Mouse (Mus musculus) midbrain, embryonic 15.5 days (tissue): ENCODE results near the gene Sebox. TPM values are rescaled to one million over a fixed set of nuclear protein-coding genes. Genes with fewer than 3 reads are reported as not detected.

ENCODE experiments used
- ATAC-seq: fragments of 200-750 bp; cut with Nextera tagmentation; replicated peaks from 2 replicates; pipeline ENCODE4 v1.8.0; 2017; ENCODE audit warnings: moderate TSS enrichment
- H3K27ac ChIP-seq: fragments of 300-500 bp; sonication (generic); 2 replicates; pipeline ENCODE4 v1.5.1; 2015; ENCODE audit warnings: mild to moderate bottlenecking, inconsistent platforms
- H3K27me3 ChIP-seq: fragments of 300-500 bp; sonication (generic); replicated peaks from 2 replicates; pipeline ENCODE4 v1.6.1; 2015; ENCODE audit warnings: inconsistent platforms
- H3K36me3 ChIP-seq: fragments of 300-500 bp; sonication (generic); replicated peaks from 2 replicates; pipeline ENCODE4 v1.6.1; 2015; ENCODE audit warnings: inconsistent platforms
- H3K4me1 ChIP-seq: fragments of 300-500 bp; sonication (generic); 2 replicates; pipeline ENCODE4 v1.6.1; 2015; ENCODE audit warnings: inconsistent platforms
- H3K4me2 ChIP-seq: fragments of 300-500 bp; sonication (generic); 2 replicates; pipeline ENCODE4 v1.6.1; 2015; ENCODE audit warnings: inconsistent platforms, mild to moderate bottlenecking, moderate library complexity
- H3K4me3 ChIP-seq: fragments of 300-500 bp; sonication (generic); 2 replicates; pipeline ENCODE4 v1.5.1; 2015; ENCODE audit warnings: mild to moderate bottlenecking, inconsistent platforms
- H3K9ac ChIP-seq: fragments of 300-500 bp; sonication (generic); 2 replicates; pipeline ENCODE4 v1.6.1; 2015; ENCODE audit warnings: mild to moderate bottlenecking, inconsistent platforms
- H3K9me3 ChIP-seq: fragments of 300-500 bp; sonication (generic); 2 replicates; pipeline ENCODE4 v1.6.1; 2016; ENCODE audit warnings: inconsistent platforms
- WGBS: fragments of 180-500 bp; shearing (Covaris S2); methylation state at CpG from one replicate; pipeline ENCODE4 v1.1.7; 2015; ENCODE audit warnings: mixed read lengths; 5-methylcytosine and 5-hydroxymethylcytosine counted together
- polyA plus RNA-seq: library from polyadenylated mRNA; unstranded; fragments of >200 nt; fragmentation: Nextera tagmentation; extraction: Ambion mirVana; gene quantifications from 2 replicates; pipeline ENCODE4 v1.2.1, GENCODE M21; 2015

The Sebox gene
- polyA plus RNA-seq, 1 experiment from 2014 or later: 0.13 TPM

DNA sequence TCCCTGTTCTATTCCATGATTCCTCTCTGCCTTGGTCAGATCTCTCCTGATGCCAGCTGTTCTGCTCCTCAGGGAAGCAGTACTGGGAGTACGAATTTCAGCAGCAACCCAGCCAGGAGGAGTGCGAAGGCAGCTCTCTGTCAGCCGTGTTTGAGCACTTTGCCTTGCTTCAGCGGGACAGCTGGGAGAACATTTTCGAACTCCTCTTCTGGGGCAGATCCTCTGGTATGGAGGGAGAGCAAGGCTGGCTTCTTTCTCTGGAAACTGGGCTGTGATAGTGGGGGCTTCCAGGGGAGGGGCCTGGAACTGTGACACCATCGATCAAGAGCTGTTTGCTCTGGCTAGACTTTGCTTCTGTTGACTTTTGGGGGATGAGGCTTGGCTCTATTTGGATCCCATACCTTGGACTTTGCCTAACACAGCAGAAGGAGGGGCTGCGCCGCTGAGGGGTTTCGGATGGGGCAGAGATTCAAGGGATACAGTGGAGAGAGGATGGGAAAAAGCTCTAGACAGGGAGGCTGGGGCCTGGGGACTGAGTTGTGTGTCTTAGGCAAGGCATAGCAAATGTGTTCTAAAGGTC, 2.5 kb upstream of the Sebox start:
- H3K9me3 ChIP-seq: no peaks in the 10 kb centered on the region
- no peak overlapping the region for H3K9ac ChIP-seq
- no peak overlapping the region; the same call in 1 of the 2 replicates for H3K4me2 ChIP-seq
- peaks cover 20% of the 10 kb centered on the region for H3K4me1 ChIP-seq
- H3K4me3 ChIP-seq: no peak overlapping the region
- WGBS: 76% methylated on average over 9 of the region's 9 CpGs
- ATAC-seq: no peak
- peaks cover 6% of the 10 kb centered on the region; the same call in 1 of the 2 replicates for H3K27me3 ChIP-seq
- no peak overlapping the region for H3K27ac ChIP-seq
- 0 out of 2 replicates have a peak, but pooled peaks cover 3% of the 10 kb centered on the region for H3K36me3 ChIP-seq

DNA sequence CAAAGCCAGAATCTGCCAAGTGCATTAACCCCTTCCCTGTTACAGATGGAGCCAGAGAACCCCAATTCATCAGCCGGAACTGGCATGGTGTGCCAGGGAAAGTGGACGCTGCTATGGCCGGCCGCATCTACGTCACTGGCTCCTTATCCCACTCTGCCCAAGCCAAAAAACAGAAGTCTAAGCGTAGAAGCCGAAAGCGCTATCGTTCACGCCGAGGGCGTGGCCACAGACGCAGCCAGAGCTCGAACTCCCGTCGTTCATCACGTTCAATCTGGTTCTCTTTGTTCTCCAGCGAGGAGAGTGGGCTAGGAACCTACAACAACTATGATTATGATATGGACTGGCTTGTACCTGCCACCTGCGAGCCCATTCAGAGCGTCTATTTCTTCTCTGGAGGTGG, 1.7 kb upstream of the Sebox start:
- ATAC-seq: no peak
- Histone ChIP-seq H3K4me2 (no peak overlapping the region), H3K9me3 (no peaks in the 10 kb centered on the region), H3K36me3 (peaks cover 5% of the 10 kb centered on the region; the same call in 1 of the 2 replicates), H3K4me1 (peaks cover 12% of the 10 kb centered on the region), H3K9ac (no peak overlapping the region), H3K27ac (no peak overlapping the region), H3K27me3 (peaks cover 6% of the 10 kb centered on the region; the same call in 1 of the 2 replicates), H3K4me3 (no peak overlapping the region)
- WGBS: 85% methylated on average over 20 of the region's 20 CpGs

GRCm38 (mm10) chr11:78505430-78505829, 2.2 kb downstream of the Sebox start:
- Histone ChIP-seq H3K9me3 (no peaks in the 10 kb centered on the region), H3K27ac (no peak overlapping the region), H3K4me2 (no peak overlapping the region), H3K9ac (no peak overlapping the region), H3K4me1 (no peaks in the 10 kb centered on the region), H3K27me3 (peaks cover 6% of the 10 kb centered on the region; the same call in 1 of the 2 replicates), H3K4me3 (no peak overlapping the region), H3K36me3 (peaks cover 16% of the 10 kb centered on the region)
- ATAC-seq: no peak
- 85% methylated on average over 3 of the region's 3 CpGs for WGBS

GRCm38 (mm10) chr11:78509148-78509547, 5.9 kb downstream of the Sebox start:
- Histone ChIP-seq H3K27me3 (no peaks in the 10 kb centered on the region), H3K36me3 (peaks cover 16% of the 10 kb centered on the region), H3K9ac (no peak overlapping the region), H3K27ac (no peak overlapping the region), H3K9me3 (no peaks in the 10 kb centered on the region), H3K4me1 (peaks cover 22% of the 10 kb centered on the region), H3K4me2 (no peak overlapping the region), H3K4me3 (no peak overlapping the region)
- ATAC-seq: no peak
- WGBS: 84% methylated on average over 5 of the region's 5 CpGs

GRCm38 (mm10) chr11:78512025-78512957, 9.0 kb downstream of the Sebox start, which contains the start of the genes Tmem199 and Poldip2:
TSS of gene Tmem199 (minus strand) at chr11:78512172.
TSS of gene Poldip2 (plus strand) at chr11:78512193.
- peak within 1 kb of the TSS; percentile 95 for H3K4me3 ChIP-seq
- WGBS: under 1% methylated on average over 66 of the region's 67 CpGs
- peaks cover 22% of the 10 kb centered on the region for H3K4me1 ChIP-seq
- H3K9ac ChIP-seq: peak within 1 kb of the TSS; percentile 97
- no peaks in the 10 kb centered on the region for H3K27me3 ChIP-seq
- H3K9me3 ChIP-seq: no peaks in the 10 kb centered on the region
- peak; percentile 96 for ATAC-seq
- peak within 1 kb of the TSS; percentile 87 for H3K27ac ChIP-seq
- peaks cover 15% of the 10 kb centered on the region for H3K36me3 ChIP-seq
- peak within 1 kb of the TSS; percentile 98 for H3K4me2 ChIP-seq

- peak overlapping the region; percentile 98 for H3K4me2 ChIP-seq
- ATAC-seq: no peak
- H3K36me3 ChIP-seq: peaks cover 16% of the 10 kb centered on the region
- peak overlapping the region; percentile 97 for H3K9ac ChIP-seq
- 73% methylated on average over 3 of the region's 3 CpGs for WGBS
- H3K27ac ChIP-seq: no peak overlapping the region
- no peaks in the 10 kb centered on the region for H3K27me3 ChIP-seq
- peak overlapping the region; percentile 95 for H3K4me3 ChIP-seq
- H3K4me1 ChIP-seq: peaks cover 22% of the 10 kb centered on the region
- no peaks in the 10 kb centered on the region for H3K9me3 ChIP-seq
Observed at GRCm38 (mm10) chr11:78513106-78513790, 10.0 kb downstream of the Sebox start.

- Histone ChIP-seq H3K36me3 (peaks cover 32% of the 10 kb centered on the region; the same call in 1 of the 2 replicates), H3K9me3 (no peaks in the 10 kb centered on the region), H3K4me1 (peaks cover 22% of the 10 kb centered on the region), H3K4me2 (no peak overlapping the region), H3K4me3 (no peak overlapping the region), H3K27ac (no peak overlapping the region), H3K27me3 (no peaks in the 10 kb centered on the region), H3K9ac (no peak overlapping the region)
- WGBS: 62% methylated on average over 2 of the region's 2 CpGs
- ATAC-seq: no peak
Observed at GRCm38 (mm10) chr11:78515549-78516325, 12.5 kb downstream of the Sebox start.

DNA sequence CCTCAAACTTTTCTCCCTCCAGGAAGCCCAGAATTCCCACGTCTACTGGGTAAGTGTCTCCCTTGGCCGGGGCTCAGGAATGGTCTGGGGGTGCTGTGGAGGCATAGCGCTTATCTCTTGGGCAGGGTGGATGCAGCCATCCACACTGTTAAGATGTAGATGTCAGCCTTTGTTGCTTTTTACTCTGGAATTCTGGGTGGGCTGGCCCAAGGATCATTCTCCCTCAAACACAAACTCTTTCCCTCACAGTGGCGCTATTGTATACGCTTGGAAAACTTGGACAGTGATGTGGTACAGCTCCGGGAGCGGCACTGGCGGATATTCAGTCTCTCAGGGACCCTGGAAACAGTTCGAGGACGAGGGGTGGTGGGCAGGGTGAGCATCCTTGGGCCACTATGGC, 15.7 kb downstream of the Sebox start:
- H3K27ac ChIP-seq: no peak overlapping the region
- peaks cover 42% of the 10 kb centered on the region; the same call in 1 of the 2 replicates for H3K36me3 ChIP-seq
- no peak overlapping the region for H3K4me3 ChIP-seq
- H3K27me3 ChIP-seq: no peaks in the 10 kb centered on the region
- H3K9me3 ChIP-seq: no peaks in the 10 kb centered on the region
- no peak overlapping the region for H3K4me2 ChIP-seq
- WGBS: 87% methylated on average over 10 of the region's 10 CpGs
- H3K9ac ChIP-seq: no peak overlapping the region
- H3K4me1 ChIP-seq: peaks cover under 1% of the 10 kb centered on the region; the same call in 1 of the 2 replicates
- ATAC-seq: no peak

DNA sequence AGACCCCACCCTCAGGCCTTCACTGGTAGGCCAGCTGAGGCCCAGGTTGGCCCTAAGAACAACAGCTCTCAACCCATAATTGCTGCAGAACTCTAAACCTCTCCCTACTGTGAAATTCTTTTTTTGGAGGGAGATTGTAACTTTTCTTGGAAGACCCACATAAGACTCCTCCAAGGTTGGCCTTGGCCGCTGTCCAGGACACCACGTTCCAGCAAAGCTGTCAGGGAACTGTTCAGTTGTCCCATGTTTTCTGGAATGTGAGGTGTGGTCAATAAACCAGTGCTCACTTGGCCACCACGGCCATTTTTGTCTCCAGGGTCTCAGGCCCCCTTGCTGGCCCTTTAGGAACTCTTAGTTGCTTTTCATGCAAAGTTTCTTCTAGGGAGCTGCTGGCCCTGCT, 18.6 kb downstream of the Sebox start:
- no peaks in the 10 kb centered on the region for H3K9me3 ChIP-seq
- H3K27ac ChIP-seq: no peak overlapping the region
- H3K4me1 ChIP-seq: no peaks in the 10 kb centered on the region
- H3K9ac ChIP-seq: no peak overlapping the region
- ATAC-seq: no peak
- 91% methylated on average over 3 of the region's 3 CpGs for WGBS
- H3K4me3 ChIP-seq: no peak overlapping the region
- H3K4me2 ChIP-seq: no peak overlapping the region
- H3K27me3 ChIP-seq: no peaks in the 10 kb centered on the region
- peaks cover 53% of the 10 kb centered on the region; the same call in 1 of the 2 replicates for H3K36me3 ChIP-seq

DNA sequence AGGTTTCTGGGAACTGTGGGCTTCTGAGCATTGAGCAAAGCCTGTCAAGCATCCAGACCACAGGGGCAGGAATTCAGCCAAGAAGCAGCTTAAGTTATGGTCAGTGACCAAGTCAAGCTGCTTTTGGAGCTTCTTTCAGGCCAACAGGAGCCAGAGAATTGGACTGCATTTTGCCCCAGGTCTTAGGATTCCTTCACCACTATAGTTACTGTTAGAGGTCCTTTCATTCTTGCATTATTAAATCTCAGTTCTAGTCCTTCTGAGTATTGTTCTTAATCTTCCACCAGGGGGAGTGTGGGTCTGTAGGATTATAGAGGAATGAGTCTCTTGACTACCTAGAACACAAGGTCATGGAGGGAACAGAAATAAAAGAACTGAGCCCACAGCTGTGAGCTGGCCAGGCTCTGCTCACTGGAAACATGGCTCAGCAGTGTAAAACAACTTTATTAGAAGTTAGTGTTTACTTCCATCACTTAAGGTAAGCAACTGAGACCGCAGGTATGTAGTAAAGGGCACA, 19.3 kb downstream of the Sebox start:
- peaks cover 56% of the 10 kb centered on the region; the same call in 1 of the 2 replicates for H3K36me3 ChIP-seq
- H3K4me1 ChIP-seq: no peaks in the 10 kb centered on the region
- ATAC-seq: no peak
- 97% methylated on average over 1 of the region's 1 CpGs for WGBS
- H3K27me3 ChIP-seq: no peaks in the 10 kb centered on the region
- H3K9ac ChIP-seq: no peak overlapping the region
- no peak overlapping the region for H3K27ac ChIP-seq
- H3K9me3 ChIP-seq: no peaks in the 10 kb centered on the region
- no peak overlapping the region for H3K4me2 ChIP-seq
- H3K4me3 ChIP-seq: no peak overlapping the region

DNA sequence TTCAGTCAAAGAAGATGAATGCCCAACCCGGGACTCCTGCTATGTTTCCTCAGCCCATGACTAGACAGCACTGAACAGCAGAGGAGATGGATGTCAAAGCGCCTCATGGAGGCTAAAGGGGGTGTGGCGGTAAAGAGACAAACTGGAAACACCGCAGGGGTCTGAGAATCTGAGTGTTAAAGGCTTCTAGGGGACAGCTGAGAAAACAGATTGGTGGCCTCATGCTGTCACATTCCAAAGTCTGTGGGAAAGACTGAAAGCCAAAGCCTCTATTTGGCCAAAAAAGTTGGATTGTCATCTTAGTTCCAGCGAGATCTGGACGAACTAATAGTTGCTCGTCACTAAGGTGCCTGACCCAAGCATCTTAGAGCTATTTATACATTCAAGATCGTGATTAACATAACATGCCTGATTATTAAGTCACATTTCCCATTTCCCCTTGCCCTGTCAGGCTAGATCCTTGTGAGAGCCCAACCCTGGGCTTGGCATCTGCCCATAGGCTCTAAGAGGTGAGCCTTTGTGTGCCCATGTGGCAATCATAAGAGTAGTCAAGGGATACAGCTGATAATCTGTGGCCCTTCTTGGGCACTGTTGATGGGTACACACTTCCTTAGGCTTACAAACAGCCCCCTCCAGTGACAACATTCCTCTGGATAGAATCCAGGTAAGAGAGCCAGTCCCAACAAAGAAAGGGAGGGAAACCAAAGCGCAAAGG, 20.2 kb downstream of the Sebox start:
- no peaks in the 10 kb centered on the region for H3K27me3 ChIP-seq
- no peaks in the 10 kb centered on the region for H3K4me1 ChIP-seq
- no peaks in the 10 kb centered on the region for H3K9me3 ChIP-seq
- H3K4me2 ChIP-seq: no peak overlapping the region
- H3K9ac ChIP-seq: no peak overlapping the region
- ATAC-seq: no peak
- no peak overlapping the region for H3K4me3 ChIP-seq
- 80% methylated on average over 9 of the region's 9 CpGs for WGBS
- H3K36me3 ChIP-seq: peaks cover 54% of the 10 kb centered on the region; the same call in 1 of the 2 replicates
- H3K27ac ChIP-seq: 0 out of 2 replicates have a peak overlapping the region, but pooled peaks have one; percentile 8
